Mouse (Mus musculus) cerebellum, adult (tissue): ENCODE measurements around the gene Slc39a11.
"Not testable (repeated sequence)": the region's sequence is repeated elsewhere in the genome, so short reads cannot be mapped to it uniquely, and the experiment has no call there.

Experiments
- ATAC-seq: cut with Nextera tagmentation; 2 replicates; pipeline ENCODE4 v1.9.2; 2017; ENCODE audit warnings: mild to moderate bottlenecking, moderate library complexity, mixed read lengths; ENCODE audit not compliant: insufficient number of reproducible peaks, low FRiP score, low TSS enrichment

Slc39a11 gene

GRCm38 (mm10) chr11:113668857-113669256 lies 19.0 kb upstream of the Slc39a11 start:
- no peak for ATAC-seq

- ATAC-seq = no peak
These were observed 17.8 kb upstream of the Slc39a11 start for GRCm38 (mm10) chr11:113667704-113668103.

GRCm38 (mm10) chr11:113667122-113667521 lies 17.2 kb upstream of the Slc39a11 start:
- ATAC-seq = no peak

GRCm38 (mm10) chr11:113666648-113667047 lies 16.8 kb upstream of the Slc39a11 start:
- no peak for ATAC-seq

GRCm38 (mm10) chr11:113666205-113666604 lies 16.3 kb upstream of the Slc39a11 start:
- no peak for ATAC-seq

GRCm38 (mm10) chr11:113664279-113664678 lies 14.4 kb upstream of the Slc39a11 start:
- no peak for ATAC-seq

GRCm38 (mm10) chr11:113661835-113662351 lies 12.0 kb upstream of the Slc39a11 start:
- no peak for ATAC-seq

- no peak for ATAC-seq
These were observed 11.1 kb upstream of the Slc39a11 start for GRCm38 (mm10) chr11:113660940-113661339.

GRCm38 (mm10) chr11:113660213-113660612 lies 10.3 kb upstream of the Slc39a11 start:
- ATAC-seq = not testable (repeated sequence)

- ATAC-seq = no peak
These were observed 8.9 kb upstream of the Slc39a11 start for GRCm38 (mm10) chr11:113658763-113659162.

- no peak for ATAC-seq
These were observed 8.4 kb upstream of the Slc39a11 start for GRCm38 (mm10) chr11:113658319-113658718.

GRCm38 (mm10) chr11:113657221-113657620 lies 7.3 kb upstream of the Slc39a11 start:
- no peak for ATAC-seq

GRCm38 (mm10) chr11:113656511-113656932 lies 6.6 kb upstream of the Slc39a11 start:
- peak; percentile 78 for ATAC-seq

- ATAC-seq = no peak
These were observed 4.8 kb upstream of the Slc39a11 start for GRCm38 (mm10) chr11:113654561-113655270.

- no peak for ATAC-seq
These were observed 4.2 kb upstream of the Slc39a11 start for GRCm38 (mm10) chr11:113654105-113654504.

- ATAC-seq = no peak
These were observed 2.6 kb upstream of the Slc39a11 start for GRCm38 (mm10) chr11:113652516-113652915.

- ATAC-seq = no peak
These were observed 2.0 kb upstream of the Slc39a11 start for GRCm38 (mm10) chr11:113651907-113652273.

- ATAC-seq = no peak
These were observed 1.5 kb upstream of the Slc39a11 start for GRCm38 (mm10) chr11:113651206-113651906.

- no peak for ATAC-seq
These were observed 1.1 kb downstream of the Slc39a11 start, which contains the start of gene Cog1 for GRCm38 (mm10) chr11:113648690-113649352. Gene Cog1, plus strand, starts transcription at chr11:113649169.

GRCm38 (mm10) chr11:113648152-113648551 lies 1.7 kb downstream of the Slc39a11 start:
- ATAC-seq = peak; percentile 27; the same call in 1 of the 2 replicates

- no peak for ATAC-seq
These were observed 4.7 kb downstream of the Slc39a11 start for GRCm38 (mm10) chr11:113645181-113645580.
